Comparison of ENCODE assay signal across 17 mouse cellular contexts in genomic region chr1:190375160-190375880, GRCm38 (mm10).
DNase-seq lines count a peak whose midpoint lies in the region; ATAC-seq and TF ChIP-seq lines count a peak whose summit lies in the region.
"Had no signal": no experiment of that assay in that cellular context is flagged by ENCODE, and none has a peak within 500 bp of the region (broad histone marks: within the 10 kb centered on the region; RNA-seq: fewer than 3 reads in every experiment).

No protein-coding gene starts in this region.

- WGBS in embryonic facial prominence, embryonic 11.5 days, result 52% methylated on average over 22 of the region's 22 CpGs
- WGBS in hindbrain, embryonic 11.5 days, result 40% methylated on average over 22 of the region's 22 CpGs
- 8% methylated on average over 22 of the region's 22 CpGs for WGBS in midbrain, embryonic 14.5 days
- whole genome bisulfite sequencing in lung, adult 2 months, result 67% methylated on average over 22 of the region's 22 CpGs
- WGBS in intestine, embryonic 15.5 days, result 67% methylated on average over 22 of the region's 22 CpGs

- H3K27me3 ChIP-seq in embryonic facial prominence, embryonic 11.5 days (ENCODE audit: control insufficient read depth, insufficient read depth, low read length), result no peaks in the 10 kb centered on the region
- no peaks in the 10 kb centered on the region for H3K27me3 ChIP-seq in hindbrain, embryonic 11.5 days (ENCODE audit: control insufficient read depth, insufficient read depth, low read length)
- no peaks in the 10 kb centered on the region for H3K27me3 ChIP-seq in midbrain, embryonic 14.5 days (ENCODE audit: control insufficient read depth, insufficient read depth, low read length)
- no peaks in the 10 kb centered on the region for H3K27me3 ChIP-seq in intestine, embryonic 15.5 days (replicated peaks)
- H3K27me3 ChIP-seq: embryonic facial prominence, embryonic 15.5 days; lung, embryonic 15.5 days had no signal

- no peaks in the 10 kb centered on the region for H3K4me1 ChIP-seq in embryonic facial prominence, embryonic 11.5 days (ENCODE audit: control insufficient read depth, insufficient read depth, low read length)
- H3K4me1 ChIP-seq in hindbrain, embryonic 11.5 days (replicated peaks; ENCODE audit: control insufficient read depth, insufficient read depth, low read length), result peaks cover 2% of the 10 kb centered on the region; the same call in 1 of the 2 replicates
- peaks cover 20% of the 10 kb centered on the region for H3K4me1 ChIP-seq in midbrain, embryonic 14.5 days (ENCODE audit: control insufficient read depth, insufficient read depth, low read length)
- no peaks in the 10 kb centered on the region for H3K4me1 ChIP-seq in lung, adult 2 months (ENCODE audit: control insufficient read depth, insufficient read depth, low read length)
- no peaks in the 10 kb centered on the region for H3K4me1 ChIP-seq in intestine, embryonic 15.5 days (replicated peaks)
- H3K4me1 ChIP-seq: embryonic facial prominence, embryonic 15.5 days; lung, embryonic 15.5 days had no signal

- no peak overlapping the region for H3K9ac ChIP-seq in embryonic facial prominence, embryonic 11.5 days (replicated peaks; ENCODE audit: low read length)
- no peak overlapping the region for H3K9ac ChIP-seq in hindbrain, embryonic 11.5 days (ENCODE audit: low read depth, low read length)
- no peak overlapping the region for H3K9ac ChIP-seq in midbrain, embryonic 14.5 days (replicated peaks; ENCODE audit: low read length)
- H3K9ac ChIP-seq in intestine, embryonic 15.5 days, result no peak overlapping the region
- H3K9ac ChIP-seq: embryonic facial prominence, embryonic 15.5 days; kidney, embryonic 15.5 days; limb, embryonic 13.5 days; lung, embryonic 15.5 days had no signal

- no peak for TF ChIP-seq POLR2A in lung, adult 2 months (IDR thresholded peaks at IDR 0.05; ENCODE audit: borderline replicate concordance, extremely low read depth, low read depth, low read length)

- no peak overlapping the region for H3K27ac ChIP-seq in embryonic facial prominence, embryonic 11.5 days (replicated peaks; ENCODE audit: low read depth, low read length)
- H3K27ac ChIP-seq in hindbrain, embryonic 11.5 days (ENCODE audit: low read depth, low read length), result no peak overlapping the region
- H3K27ac ChIP-seq in midbrain, embryonic 14.5 days (replicated peaks; ENCODE audit: low read depth, low read length), result no peak overlapping the region; the same call in 1 of the 2 replicates
- H3K27ac ChIP-seq in intestine, embryonic 15.5 days, result no peak overlapping the region
- H3K27ac ChIP-seq: embryonic facial prominence, embryonic 15.5 days; kidney, embryonic 15.5 days; limb, embryonic 13.5 days; lung, embryonic 15.5 days; stomach, postnatal 0 days had no signal

- no peaks in the 10 kb centered on the region for H3K36me3 ChIP-seq in embryonic facial prominence, embryonic 11.5 days (replicated peaks; ENCODE audit: control insufficient read depth, insufficient read depth, low read depth, low read length)
- H3K36me3 ChIP-seq in hindbrain, embryonic 11.5 days (ENCODE audit: control insufficient read depth, insufficient read depth, low read length), result no peaks in the 10 kb centered on the region
- H3K36me3 ChIP-seq in midbrain, embryonic 14.5 days (ENCODE audit: control insufficient read depth, insufficient read depth, low read length), result no peaks in the 10 kb centered on the region
- no peaks in the 10 kb centered on the region for H3K36me3 ChIP-seq in intestine, embryonic 15.5 days
- H3K36me3 ChIP-seq: embryonic facial prominence, embryonic 15.5 days; G1E; kidney, embryonic 15.5 days; limb, embryonic 13.5 days; lung, embryonic 15.5 days had no signal

- TF ChIP-seq CTCF in lung, adult 2 months (IDR thresholded peaks at IDR 0.05; ENCODE audit: insufficient read depth, low read length), result no peak

- ATAC-seq in embryonic facial prominence, embryonic 11.5 days (replicated peaks; ENCODE audit: insufficient number of reproducible peaks, low FRiP score, low TSS enrichment, low read depth), result no peak
- no peak for ATAC-seq in hindbrain, embryonic 11.5 days (ENCODE audit: low FRiP score)
- ATAC-seq in midbrain, embryonic 14.5 days (ENCODE audit: low FRiP score, low TSS enrichment), result peak; percentile 31; the same call in 1 of the 2 replicates
- ATAC-seq in intestine, embryonic 15.5 days, result no peak

- peak; percentile 45 for DNase-seq in brain, adult 2 months (ENCODE audit: low read depth, low spot score)
- DNase-seq in embryonic facial prominence, embryonic 11.5 days (ENCODE audit: low spot score), result peak; percentile 7
- peak; percentile 51 for DNase-seq in hindbrain, embryonic 11.5 days (ENCODE audit: low spot score)
- DNase-seq in midbrain, embryonic 14.5 days, result peak; percentile 77
- DNase-seq in kidney, postnatal 14 days, result no peak
- no peak for DNase-seq in lung, adult 2 months
- DNase-seq in left cerebral cortex, postnatal 36 days (ENCODE audit: low spot score in 2 of 2), result no peak
- DNase-seq: B cell, adult 2 months; cerebellum, adult 9-11 months; heart, postnatal 36 days had no signal

- intact Hi-C loops in left cerebral cortex, postnatal 36 days (cut with DNase I), result no loop called here

- no peaks in the 10 kb centered on the region for H3K9me3 ChIP-seq in embryonic facial prominence, embryonic 11.5 days (replicated peaks; ENCODE audit: control insufficient read depth, low read length)
- no peaks in the 10 kb centered on the region for H3K9me3 ChIP-seq in hindbrain, embryonic 11.5 days (ENCODE audit: control insufficient read depth, low read length)
- H3K9me3 ChIP-seq in midbrain, embryonic 14.5 days (ENCODE audit: control insufficient read depth, low read length), result no peaks in the 10 kb centered on the region
- no peaks in the 10 kb centered on the region for H3K9me3 ChIP-seq in intestine, embryonic 15.5 days
- H3K9me3 ChIP-seq: embryonic facial prominence, embryonic 15.5 days; kidney, embryonic 15.5 days; limb, embryonic 13.5 days; lung, embryonic 15.5 days had no signal

- no peak overlapping the region for H3K4me3 ChIP-seq in embryonic facial prominence, embryonic 11.5 days (ENCODE audit: low read depth, low read length)
- H3K4me3 ChIP-seq in hindbrain, embryonic 11.5 days (ENCODE audit: low read depth, low read length), result no peak overlapping the region
- H3K4me3 ChIP-seq in midbrain, embryonic 14.5 days (replicated peaks; ENCODE audit: low read depth, low read length), result no peak overlapping the region
- no peak overlapping the region for H3K4me3 ChIP-seq in lung, adult 2 months (replicated peaks; ENCODE audit: extremely low read depth, low read depth, low read length)
- H3K4me3 ChIP-seq in intestine, embryonic 15.5 days (replicated peaks), result no peak overlapping the region
- H3K4me3 ChIP-seq: embryonic facial prominence, embryonic 15.5 days; kidney, embryonic 15.5 days; limb, embryonic 13.5 days; lung, embryonic 15.5 days had no signal

- no peak overlapping the region for H3K4me2 ChIP-seq in embryonic facial prominence, embryonic 11.5 days (ENCODE audit: low read depth, low read length)
- no peak overlapping the region for H3K4me2 ChIP-seq in hindbrain, embryonic 11.5 days (replicated peaks; ENCODE audit: low read depth, low read length)
- H3K4me2 ChIP-seq in midbrain, embryonic 14.5 days (ENCODE audit: low read length), result peak overlapping the region; percentile 41
- no peak overlapping the region for H3K4me2 ChIP-seq in intestine, embryonic 15.5 days (replicated peaks)
- H3K4me2 ChIP-seq: embryonic facial prominence, embryonic 15.5 days; kidney, embryonic 15.5 days; limb, embryonic 13.5 days; lung, embryonic 15.5 days had no signal

Comparison
In these comparisons a context has a peak if more than half of its experiments do, and no peak if none do; other contexts are left out.
1. DNase-seq: peak in brain, adult 2 months (single experiment), embryonic facial prominence, embryonic 11.5 days (single experiment), hindbrain, embryonic 11.5 days (single experiment) and midbrain, embryonic 14.5 days (single experiment); none in kidney, postnatal 14 days (single experiment), lung, adult 2 months (single experiment) and left cerebral cortex, postnatal 36 days (0 of 2).